Mouse (Mus musculus) embryo, embryonic 11.5 days (tissue): ENCODE results near the gene Tshz2.

Source experiments
- DNase-seq: peaks from one replicate; pipeline ENCODE4 v3.0.0-alpha.2; 2012; ENCODE audit warnings: low read depth, low spot score

Gene Tshz2

DNA sequence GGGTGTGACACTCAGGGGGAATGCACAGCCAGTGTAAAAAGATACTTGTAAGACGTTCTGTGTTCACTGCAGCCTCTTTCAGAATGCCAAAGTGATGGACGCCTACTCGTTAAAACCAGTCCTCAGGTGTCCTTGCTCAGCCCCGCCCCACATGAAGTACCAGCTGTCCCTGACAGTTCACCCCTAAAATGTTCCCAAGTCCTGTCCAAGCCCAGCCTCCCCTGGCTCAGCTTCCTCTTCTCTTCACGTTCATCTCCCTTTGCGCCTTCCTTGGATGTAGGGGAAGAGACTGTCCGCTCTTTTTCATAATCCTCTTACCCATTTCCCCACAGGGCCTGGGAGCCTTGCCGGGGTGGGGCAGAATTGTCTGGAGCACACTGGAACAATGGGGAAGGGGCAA lies 374.0 kb downstream of the Tshz2 start:
- no peak for DNase-seq

DNA sequence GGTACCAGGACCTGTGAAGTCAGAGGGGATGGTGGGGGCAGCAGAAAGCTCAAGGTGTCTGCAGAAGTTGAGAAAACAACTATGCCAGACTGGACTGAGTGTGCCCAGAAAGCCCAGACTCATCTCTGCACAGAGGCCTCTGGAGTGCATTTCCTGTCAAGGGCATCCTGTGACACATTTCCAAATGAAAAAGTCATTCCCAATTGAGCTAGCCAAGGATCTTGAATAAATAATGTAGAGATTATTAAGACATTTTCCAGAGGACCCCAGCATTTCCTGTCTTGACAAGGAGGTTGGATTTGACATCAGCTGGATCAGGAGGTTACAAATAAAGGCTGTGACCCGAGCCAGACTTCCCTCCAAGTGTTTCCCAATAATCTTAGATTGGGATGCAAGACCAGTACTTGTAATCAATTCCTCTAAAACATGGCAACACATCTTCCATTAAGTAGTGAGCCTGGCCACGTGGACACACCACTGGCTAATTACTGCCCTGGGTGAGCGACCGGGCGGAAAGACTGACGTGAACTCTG lies 374.7 kb downstream of the Tshz2 start:
- DNase-seq = no peak

DNA sequence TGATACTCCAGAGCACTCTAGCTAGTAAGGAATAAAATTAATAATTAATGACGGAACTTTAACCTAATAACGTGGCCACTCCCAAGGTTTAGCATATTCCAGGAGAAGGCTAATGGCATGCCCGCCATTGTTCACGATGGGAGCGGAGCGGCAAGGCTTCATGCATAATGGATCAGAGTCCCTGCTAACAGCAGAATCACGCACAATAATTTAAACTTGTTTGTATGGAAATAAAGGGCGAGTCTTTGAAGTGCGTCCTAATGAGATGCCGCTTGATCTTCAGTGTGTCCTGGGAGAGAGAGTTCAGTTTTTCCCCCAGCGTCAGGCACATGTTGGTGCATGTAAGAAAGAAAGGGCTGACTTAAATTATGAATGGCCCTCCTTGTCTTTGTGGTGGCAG lies 376.9 kb downstream of the Tshz2 start:
- no peak for DNase-seq

DNA sequence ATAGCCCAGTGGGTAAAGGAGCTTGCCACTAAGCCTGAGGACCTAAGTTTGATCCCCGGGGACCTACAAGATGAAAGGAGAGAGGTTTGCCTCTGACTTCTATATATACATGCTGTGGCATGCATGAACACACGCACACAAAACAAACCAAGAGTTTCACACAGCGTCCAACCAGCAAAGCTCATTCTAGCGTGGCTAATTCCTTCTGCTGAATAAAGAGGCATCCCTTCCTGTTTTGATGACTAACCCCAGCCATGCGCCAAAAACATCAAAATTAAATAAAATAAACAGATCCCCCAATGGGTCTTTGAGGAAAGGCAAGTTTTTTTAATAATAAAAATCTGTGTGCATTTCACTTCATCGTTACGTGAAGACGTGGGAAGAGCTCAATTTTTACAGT lies 379.0 kb downstream of the Tshz2 start:
- no peak for DNase-seq

DNA sequence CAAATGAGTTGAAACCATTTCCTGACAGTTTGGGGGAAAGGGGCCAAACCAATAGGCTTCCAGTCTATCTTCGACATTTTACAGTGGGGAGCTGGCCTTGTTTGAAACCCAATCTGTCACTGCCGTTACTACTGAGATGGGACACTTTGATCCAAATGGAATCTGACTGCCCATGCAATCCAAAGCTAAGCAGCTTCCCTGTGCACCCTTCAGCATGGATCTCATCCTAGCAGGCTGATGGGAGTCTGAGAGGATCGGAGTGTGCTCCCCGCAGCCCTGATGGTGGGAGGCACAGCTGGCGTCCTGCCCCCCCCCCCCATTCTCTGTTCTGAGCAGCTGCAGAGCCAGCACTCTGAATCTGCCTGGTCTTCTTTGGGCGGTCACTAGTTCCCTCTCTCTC lies 384.5 kb downstream of the Tshz2 start:
- DNase-seq = no peak

DNA sequence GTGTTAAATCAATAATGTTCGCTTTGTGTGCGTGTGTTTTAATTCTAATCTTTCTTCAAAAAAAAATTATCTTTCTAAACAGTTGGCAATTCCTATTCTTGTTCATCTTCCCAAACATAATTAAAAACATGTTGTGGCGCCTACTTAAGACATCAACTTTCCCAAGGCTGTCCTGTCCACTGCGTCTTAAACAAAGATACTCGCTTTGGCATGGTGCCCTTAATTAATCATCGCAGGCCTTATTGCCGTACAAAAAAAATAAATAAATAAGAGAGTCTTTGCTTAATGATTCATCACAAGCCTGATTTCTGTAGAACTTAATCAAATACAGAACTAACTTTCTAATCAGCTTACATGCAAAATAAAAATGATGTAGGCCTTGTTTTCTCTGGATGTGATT lies 385.1 kb downstream of the Tshz2 start:
- no peak for DNase-seq

DNA sequence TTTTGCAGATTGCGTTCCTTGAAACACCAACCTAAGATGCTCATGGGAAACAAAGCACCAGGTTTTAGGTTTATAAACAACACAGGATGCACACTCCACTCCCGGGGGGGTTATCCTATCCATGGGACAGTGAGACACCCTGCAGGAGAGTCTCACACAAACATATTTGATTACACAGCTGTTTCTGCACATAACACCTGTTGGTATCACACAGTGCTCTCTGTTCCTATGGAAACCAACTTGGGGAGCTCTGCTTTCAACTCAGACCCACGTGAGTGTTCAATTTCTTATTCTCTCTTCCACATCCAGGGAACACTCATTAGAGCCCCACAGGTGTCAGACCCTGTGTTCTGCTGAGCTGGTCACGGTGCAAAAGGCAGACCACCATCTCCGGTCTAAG lies 390.1 kb downstream of the Tshz2 start:
- DNase-seq = no peak

DNA sequence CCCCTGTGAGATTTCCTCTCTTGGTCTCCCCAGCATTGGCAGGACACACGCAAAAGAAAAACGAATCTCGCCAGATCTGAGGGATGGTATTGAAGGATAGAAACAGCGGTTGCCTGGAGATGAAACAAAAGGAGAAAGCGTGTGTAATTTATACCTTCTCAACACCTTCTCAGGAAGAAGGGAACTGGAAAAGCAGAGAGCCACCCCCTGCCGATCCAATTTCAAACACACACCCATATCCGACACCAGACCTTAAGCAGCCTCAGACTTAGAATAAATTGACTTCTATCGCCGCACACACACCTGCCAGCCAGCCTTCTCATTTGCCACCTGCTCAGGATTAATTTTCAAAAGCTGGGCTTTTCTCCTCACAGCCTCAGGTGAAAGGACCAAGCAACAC lies 390.9 kb downstream of the Tshz2 start:
- DNase-seq = no peak

DNA sequence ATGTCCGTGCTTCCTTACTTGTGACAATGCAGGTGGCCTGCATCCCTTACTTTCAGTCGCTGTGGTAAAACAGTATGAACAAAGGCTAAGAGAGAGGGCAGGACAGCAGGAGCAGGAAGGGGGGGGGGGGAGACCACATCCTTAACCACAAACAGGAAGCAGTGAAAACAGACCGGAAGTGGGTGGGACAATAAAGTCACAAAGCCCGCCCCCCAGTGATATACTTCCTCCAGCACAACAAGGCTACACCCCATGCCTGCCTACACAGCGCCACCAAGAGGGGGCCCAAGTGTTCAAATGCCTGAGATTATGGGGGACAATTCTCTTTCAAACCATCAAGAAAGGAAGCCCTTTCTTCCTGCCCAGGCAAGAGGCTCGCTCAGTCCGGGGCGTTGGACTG lies 392.1 kb downstream of the Tshz2 start:
- DNase-seq = no peak

DNA sequence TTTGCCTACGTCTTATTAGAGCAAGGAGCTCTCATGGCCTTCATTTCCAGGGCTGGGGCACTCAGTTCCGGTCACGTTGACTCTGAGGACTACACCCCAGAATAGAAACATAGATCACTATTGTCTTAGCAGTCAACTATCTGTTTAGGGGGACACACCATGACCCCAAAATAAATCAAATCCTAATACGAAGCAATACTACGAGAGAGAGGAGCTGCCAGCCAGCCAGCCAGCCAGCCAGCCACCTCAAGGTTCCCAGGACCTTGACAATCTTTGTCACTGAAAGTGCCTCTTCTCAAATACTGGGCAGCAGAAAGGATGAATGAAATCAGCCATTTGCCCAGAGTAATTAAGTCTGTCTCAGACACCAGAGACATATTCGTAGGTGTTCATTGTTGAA lies 393.1 kb downstream of the Tshz2 start:
- no peak for DNase-seq

DNA sequence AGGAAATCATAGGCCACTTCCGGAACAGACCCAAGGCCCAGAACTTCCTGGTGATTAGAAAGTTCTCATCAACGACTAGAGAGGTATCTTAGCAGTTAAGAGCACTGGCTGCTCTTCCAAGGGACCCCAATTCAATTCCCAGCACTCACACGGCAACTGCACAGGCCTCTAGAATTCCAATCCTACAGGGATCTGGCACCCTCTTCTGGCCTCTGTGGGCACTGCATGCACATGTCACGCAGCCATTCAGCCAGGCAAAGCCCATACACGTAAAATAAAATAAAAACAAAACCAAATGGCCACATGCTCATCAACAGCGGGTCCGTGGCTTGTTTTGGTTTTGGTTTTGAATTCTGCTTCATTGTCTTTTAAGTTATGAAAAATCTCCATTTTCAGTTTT lies 395.0 kb downstream of the Tshz2 start:
- DNase-seq = no peak

DNA sequence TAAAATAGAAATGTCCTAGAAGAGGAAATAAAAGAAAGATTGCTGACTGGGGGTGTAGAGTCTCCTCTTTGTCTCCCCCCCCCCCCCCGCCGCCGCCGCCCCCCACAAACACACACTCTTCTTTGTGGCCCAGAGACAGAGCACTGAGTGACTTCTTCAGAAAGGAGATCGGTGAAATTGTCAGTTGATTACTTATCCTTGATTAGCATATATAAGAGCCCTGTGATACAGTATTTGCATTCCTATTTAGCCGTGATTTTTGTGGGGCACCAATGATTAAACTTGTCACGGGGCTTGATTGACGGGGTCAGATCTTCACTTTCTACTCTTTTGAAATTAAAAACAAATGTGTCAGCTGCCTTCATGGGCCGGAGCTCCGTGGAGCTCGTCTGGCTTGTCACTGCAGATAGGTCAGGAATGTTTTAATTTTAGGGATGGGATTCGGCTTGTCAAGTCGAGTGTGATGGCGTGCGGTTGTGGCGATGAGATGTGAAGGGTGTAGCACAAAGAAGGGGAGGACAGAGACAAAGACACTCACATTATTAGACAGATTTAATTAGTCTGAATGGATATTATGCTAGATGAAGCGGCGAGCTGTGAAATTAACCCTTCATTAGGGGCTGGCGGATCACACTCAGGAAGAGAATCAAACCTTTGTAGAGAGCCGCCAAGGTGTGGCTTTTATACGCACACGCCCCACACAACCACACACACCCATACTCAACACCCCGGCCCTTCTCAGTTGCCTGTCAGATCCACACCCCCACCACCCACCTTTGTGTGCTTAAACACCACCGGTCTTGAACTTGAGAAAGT lies 395.9 kb downstream of the Tshz2 start:
- DNase-seq = no peak

DNA sequence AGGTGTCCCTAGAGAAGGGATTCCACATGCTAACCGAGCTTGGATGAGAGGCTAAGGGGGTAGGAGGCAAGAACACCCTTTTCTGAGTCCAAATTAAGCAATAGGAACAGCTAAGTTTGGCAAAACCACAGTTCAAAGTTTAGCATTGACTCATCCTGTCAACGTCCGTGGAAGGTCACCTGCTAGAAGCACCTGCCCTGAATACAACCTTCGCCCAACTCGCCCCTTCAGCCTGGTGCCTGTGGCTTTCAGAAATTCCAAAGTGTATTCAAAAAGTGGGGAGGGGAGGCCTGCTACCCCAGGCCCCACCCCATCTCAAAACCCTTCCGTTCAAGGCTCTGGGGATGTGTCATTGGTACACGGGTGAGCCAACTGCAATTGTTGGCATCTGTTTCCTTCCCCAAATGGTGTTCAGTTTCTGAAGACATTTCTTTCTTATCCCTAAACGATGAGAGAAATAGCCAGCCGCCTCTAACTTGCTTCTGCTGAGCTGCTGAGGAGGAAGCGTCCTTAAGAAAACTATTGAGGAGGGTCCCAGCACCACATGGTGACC lies 396.6 kb downstream of the Tshz2 start:
- DNase-seq = no peak

DNA sequence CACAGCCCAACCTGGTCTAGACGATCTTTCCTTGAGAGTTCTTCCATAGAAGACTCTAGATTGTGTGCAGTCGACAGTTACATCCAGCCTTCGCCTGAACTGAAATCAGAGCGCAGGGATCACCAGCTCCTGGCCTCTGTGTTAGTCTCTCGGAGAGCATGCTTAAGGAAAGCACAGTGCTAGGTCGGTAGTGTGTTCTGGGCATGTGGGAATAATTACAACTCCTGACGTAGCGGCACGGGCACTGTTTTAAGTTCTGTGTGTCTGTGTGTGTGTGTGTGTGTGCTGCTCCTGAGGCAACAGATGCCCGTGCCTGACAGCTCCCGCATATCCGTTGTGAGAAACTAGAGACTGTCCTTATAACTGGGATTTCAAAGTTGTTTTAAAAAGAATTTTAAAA lies 398.4 kb downstream of the Tshz2 start:
- no peak for DNase-seq

DNA sequence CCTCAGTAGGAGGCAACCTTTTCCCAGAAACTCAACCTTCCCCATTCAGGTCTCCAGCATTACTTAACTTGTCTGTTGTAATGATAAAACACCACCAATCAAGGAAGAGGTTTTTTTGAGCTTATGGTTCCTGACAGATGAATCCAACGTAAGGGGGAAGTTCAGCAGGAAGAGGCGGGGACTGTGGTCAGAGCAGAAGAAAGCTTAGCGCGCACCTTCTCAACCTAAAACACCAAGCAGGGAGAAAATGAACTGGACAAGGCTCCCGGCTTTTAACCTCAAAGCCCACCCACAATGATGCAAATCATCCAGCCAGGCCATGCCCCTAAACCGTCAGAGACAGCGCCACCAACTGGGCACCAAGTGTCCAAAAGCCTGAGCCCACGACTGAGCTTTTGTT lies 399.1 kb downstream of the Tshz2 start:
- DNase-seq = no peak

DNA sequence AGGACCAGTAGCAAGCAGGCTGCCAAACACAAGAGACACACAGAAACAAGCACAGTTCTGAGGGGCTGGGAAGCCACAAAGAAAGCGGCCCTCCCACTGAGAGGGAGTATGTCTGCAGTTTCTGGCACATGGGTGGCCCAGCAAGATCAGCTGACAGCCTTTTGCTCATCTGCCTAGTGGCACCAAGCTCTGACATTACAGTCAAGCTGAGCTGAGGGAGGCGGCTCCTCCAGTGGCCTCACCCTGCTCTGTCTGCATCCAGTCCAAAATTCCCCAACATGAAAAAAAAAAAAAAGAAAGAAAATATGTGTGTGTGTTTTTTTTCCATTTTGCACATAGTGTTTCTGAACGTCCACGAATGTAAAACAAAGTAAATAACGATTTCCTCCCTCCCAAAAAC lies 400.4 kb downstream of the Tshz2 start:
- DNase-seq = no peak

DNA sequence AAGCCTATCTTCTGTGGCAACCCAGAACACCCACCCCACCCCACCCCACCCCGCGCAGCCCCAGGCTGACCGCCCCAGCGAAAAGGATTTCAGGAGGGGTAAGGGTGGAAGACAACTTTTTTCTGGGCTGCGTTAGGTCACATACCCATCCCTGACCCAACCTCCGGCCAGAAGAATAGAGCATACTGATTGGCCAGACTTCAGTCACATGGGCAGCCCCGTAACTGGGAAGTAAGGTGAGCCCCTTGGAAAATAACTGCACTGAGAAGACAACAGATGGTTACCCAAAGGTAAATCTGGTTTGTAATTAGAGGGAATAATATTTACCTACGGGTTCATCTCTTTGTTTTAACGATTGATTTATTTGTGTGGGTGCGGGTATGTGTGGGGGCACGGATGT lies 402.0 kb downstream of the Tshz2 start:
- no peak for DNase-seq

DNA sequence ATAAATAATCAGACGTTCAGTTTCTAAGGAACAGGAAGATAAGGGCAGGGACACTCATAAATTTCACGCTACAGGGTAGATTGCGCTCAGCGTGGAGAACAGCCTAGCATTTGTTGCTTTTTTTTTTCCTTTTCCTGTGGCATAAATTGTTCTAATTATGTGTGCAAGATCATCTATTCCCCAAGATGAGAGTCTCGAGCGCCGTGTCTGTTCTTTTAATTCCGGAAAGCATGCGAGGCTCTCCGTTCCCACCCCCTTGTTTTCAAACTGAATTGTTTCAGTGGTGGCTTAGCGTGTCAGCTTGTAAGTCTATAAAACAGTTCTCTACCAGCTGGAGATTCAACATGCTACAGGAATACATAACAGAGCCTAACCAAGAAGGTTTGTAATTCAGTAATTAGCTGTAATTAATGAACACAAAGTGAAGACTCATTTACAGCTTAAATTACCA lies 404.0 kb downstream of the Tshz2 start:
- DNase-seq = no peak

DNA sequence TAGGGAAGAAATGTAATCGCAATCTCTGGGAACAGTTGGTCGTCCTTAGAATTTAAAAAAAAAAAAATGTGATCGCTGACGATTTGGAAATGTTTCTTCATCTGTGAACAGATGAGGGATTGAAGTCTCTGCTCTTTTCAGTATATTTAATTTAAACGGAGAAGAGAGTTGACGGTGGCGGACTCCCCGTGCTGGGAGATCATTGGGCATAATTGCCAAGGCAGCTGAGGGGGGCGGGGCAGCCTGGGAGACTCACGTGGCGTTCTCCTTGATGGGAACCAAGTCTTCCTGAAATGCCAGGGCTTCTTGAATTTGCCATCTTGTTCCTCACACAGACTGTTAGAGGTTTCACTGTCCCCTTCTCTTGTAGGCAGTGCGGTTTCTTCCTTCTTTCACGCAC lies 404.5 kb downstream of the Tshz2 start:
- DNase-seq = no peak

DNA sequence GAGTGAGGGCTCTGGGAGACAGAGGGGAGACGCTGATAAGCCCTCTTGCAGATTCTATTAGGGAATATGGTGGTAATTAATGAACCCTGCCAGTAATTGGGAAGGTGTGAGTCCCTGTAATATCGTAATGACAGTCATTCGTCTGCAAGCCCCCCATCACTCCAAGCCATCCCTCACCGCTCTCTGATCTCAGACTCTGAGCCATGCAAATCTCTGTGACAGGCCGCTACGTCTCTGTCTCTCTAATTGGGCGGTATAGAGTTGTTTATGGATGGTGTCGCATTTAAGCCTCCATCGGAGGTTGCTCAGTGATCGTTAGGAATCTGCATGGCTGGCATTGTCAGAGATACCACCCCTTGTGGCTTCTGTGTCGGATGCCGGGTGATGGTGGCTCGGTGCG lies 407.0 kb downstream of the Tshz2 start:
- no peak for DNase-seq

DNA sequence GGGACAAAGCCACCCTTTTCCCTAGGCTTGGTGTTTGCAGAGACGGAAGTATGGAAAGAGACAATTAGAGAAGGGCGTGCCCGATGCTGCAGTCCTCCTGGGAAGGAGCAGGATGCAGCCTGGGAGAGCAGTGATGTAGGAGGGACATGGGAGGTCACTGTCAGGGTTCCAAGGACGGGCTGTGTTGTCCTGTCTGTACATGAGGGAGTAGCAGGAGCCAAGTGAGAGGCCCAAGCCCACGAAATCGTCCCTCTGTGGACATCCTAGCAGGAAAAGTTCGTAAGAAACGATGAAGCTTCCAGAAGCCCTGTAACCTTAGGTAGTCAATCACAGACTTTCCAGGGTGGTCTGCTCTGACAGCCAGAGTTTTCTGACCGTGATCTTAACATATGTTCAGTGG lies 408.3 kb downstream of the Tshz2 start:
- DNase-seq = no peak

DNA sequence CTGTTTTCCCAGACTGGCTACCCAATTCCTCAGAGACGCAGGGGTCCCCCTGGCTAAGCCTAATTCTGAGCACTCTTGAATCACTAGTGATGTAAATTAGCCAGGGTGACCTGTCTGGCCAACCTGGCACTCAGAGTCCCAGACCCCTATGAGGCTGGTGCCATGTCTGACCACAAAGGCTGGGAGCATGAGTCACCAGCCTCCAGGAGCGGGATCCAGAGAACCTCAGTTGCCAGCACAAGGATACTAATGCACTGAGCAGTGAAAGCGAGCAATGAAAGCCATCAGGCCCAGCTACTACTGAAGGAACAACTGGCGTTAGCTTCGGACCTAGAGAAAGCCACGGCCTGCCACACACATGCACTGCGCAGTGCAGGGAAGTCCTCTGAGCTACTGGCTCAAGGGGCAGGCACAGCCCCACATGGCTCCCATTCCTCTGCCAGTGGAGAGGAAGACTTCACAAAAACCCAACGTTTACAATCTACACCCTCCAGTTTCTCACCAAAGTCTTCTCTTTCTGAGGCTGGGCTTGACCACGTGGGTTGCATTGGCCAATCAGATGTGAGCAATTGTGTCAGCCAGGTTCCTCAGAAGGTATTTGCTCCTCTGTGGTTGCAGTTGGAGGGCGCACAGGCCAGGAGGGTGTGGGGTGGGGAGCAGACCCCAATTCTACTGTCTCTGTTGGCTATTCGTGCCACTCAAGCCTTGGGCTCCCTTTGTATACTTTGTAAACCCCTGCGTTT lies 409.8 kb downstream of the Tshz2 start:
- DNase-seq = no peak

DNA sequence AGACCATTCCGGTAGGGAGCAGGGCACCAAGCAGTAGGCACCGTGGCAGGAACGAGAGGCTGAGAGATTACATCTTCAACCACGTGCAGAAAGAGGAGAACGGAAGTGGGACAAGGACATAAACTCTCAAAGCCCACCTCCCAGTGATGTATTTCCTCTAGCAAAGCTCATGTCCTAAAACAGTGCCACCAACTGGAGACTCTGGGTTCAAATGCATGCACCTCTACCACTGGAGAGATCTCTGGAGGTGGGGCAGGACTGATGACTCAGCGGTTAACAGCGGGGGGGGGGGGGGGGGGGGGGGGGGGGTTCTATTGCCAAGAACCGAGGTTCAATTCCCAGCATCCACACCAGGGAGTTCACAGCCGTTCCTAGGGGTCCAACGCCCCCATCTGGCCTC lies 410.5 kb downstream of the Tshz2 start:
- DNase-seq = no peak
